Mouse (Mus musculus) layer of hippocampus, adult 2 months (tissue): ENCODE measurements around the gene Pcca. TPM values are rescaled to one million over a fixed set of nuclear protein-coding genes. Genes with fewer than 3 reads are reported as not detected.

ENCODE experiments used
- DNase-seq, 2 experiments: peaks; one replicate each; pipeline ENCODE4 v3.0.0; 2022; ENCODE audit warnings: low spot score in 2 of 2
- H3K27ac ChIP-seq: fragments of 200-600 bp; 2 replicates; pipeline ENCODE4 v1.8.1; 2022
- H3K4me3 ChIP-seq: fragments of 200-600 bp; 2 replicates; pipeline ENCODE4 v1.8.1; 2022; ENCODE audit warnings: mild to moderate bottlenecking
- CTCF ChIP-seq: fragments of 200-600 bp; conservative IDR thresholded peaks from 2 replicates; pipeline ENCODE4 v1.8.1; 2022; ENCODE audit warnings: antibody characterized with exemption, mild to moderate bottlenecking, moderate library complexity
- total RNA-seq, 2 experiments: library from RNA; stranded (reverse); gene quantifications; 2 replicates each; pipeline ENCODE4 v1.2.3; 2021

Gene Pcca
- total RNA-seq, 2 experiments from 2014 or later: 41.2 to 44.3 TPM

DNA sequence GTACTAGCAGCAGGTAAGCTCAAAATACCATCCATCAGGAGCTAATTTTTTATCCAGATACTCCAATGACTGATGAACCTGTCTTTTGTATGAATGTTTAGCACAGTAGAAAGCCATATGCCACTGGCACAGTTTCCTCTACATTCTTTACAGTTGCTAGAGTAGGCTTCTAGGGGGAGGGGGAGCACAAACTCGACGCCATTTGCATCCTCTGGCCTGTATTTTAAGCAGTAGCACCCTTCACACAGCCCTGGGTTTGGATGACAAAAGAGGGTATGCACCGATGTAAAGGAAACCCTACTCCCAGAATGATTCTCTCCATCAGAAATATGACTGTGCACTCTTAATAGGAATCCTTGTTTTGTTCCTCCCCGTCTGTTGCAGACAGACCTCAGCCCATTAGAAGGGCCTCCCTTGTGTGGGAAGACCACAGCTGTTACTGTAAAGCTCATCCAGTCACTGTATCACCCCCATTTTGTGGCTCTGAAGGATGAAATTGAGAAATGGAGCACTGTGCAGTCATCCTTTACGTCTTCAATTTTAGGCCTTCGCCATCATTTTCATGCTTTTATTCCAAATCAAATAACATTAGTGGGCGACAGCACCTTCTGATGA, 348.8 kb downstream of the Pcca start:
- DNase-seq: peak in 1 of 2 experiments; percentile 32
- Histone ChIP-seq H3K4me3 (no peak overlapping the region), H3K27ac (peak overlapping the region; percentile 80)
- TF ChIP-seq CTCF: no peak

DNA sequence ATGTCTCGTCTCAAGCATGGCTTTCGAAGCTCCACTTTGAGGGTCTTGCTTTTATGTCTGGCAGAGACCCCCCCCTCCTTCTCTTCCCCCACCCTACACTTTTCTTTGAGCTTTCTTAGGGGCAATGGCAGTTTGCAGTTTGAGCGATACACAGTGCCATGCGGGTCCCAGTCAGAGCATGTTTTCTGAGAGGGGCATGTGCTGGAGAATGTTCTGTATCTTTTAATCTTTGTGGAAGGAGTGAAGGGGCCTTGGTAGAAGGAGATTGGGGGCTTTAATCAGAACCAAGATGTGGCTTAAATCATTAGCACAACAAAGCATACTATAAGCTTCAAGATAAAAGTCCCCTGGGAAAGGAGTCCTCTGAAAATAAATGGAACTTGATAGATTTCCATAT, 349.3 kb downstream of the Pcca start:
- Histone ChIP-seq H3K27ac (peak overlapping the region; percentile 80), H3K4me3 (no peak overlapping the region)
- no peak for TF ChIP-seq CTCF
- no peak for DNase-seq

DNA sequence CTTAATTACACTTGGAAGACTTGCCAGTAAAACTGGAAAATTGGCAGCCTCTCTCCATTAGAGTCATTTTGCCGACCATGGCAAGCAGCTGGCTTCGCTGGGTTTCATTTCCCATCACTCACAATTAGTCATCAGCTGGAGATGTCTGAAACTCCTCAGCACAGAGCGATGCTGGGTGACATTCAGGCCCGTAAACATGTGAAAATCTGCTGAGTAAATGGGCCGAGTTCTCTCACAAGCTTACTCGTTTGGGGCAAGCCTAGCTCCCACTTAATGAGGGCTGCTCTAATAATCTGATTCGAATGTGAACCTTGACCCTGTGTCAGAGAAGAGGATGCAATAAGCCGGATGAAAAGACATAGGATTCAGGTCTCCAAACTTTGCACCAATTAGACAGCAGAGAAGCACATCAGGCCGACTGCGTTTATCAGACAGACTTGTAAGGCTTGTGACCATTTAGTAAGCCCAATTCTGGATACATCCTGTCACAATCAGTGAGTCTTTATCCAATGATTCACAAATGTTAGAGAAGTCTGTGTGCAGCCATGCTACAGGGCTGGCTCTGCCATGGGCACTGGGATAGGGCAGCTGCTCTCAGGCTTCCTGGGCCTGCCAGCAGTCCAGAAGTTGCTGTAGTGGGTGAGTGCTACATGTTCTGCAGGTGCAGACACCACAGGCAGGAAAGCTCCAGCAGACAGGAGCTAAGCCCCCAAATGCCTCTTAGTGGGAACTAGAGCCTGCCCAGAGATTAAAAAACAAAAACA, 349.9 kb downstream of the Pcca start:
- no peak for TF ChIP-seq CTCF
- no peak overlapping the region for H3K4me3 ChIP-seq
- peak overlapping the region; percentile 80 for H3K27ac ChIP-seq
- peak; percentile 31 to 72 for DNase-seq

GRCm38 (mm10) chr14:122885893-122886292, 351.8 kb downstream of the Pcca start:
- DNase-seq: peak; percentile 55 to 60
- peak overlapping the region; percentile 59 for H3K27ac ChIP-seq
- no peak for TF ChIP-seq CTCF
- no peak overlapping the region for H3K4me3 ChIP-seq

- DNase-seq: no peak
- no peak for TF ChIP-seq CTCF
- Histone ChIP-seq H3K27ac (no peak overlapping the region), H3K4me3 (no peak overlapping the region)
These were observed 353.2 kb downstream of the Pcca start for GRCm38 (mm10) chr14:122887278-122887677.

GRCm38 (mm10) chr14:122887702-122888479, 353.8 kb downstream of the Pcca start:
- H3K27ac ChIP-seq: no peak overlapping the region
- no peak for TF ChIP-seq CTCF
- H3K4me3 ChIP-seq: no peak overlapping the region
- no peak for DNase-seq

DNA sequence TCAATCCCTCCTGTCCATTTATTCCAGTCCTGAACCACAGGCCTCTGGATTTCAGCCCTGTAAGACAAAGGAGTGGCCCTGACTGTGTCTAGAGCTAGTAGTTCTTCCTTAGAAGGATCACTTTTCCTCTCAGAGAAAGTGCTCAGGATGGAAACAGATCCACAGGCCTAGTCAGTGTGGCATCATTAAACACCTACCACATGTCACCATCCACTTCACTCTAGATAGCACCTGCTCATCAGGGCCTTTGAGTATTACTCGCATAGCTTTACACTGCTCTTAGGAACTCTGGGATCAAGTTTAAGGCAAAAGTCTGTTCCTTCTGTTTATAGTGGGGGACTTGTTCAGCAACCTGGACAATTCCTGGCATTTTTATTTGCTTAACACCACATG, 354.4 kb downstream of the Pcca start:
- H3K27ac ChIP-seq: no peak overlapping the region
- no peak for DNase-seq
- H3K4me3 ChIP-seq: no peak overlapping the region
- no peak for TF ChIP-seq CTCF

- Histone ChIP-seq H3K27ac (no peak overlapping the region), H3K4me3 (no peak overlapping the region)
- no peak for DNase-seq
- TF ChIP-seq CTCF: no peak
These were observed 357.4 kb downstream of the Pcca start for GRCm38 (mm10) chr14:122891470-122891968.

DNA sequence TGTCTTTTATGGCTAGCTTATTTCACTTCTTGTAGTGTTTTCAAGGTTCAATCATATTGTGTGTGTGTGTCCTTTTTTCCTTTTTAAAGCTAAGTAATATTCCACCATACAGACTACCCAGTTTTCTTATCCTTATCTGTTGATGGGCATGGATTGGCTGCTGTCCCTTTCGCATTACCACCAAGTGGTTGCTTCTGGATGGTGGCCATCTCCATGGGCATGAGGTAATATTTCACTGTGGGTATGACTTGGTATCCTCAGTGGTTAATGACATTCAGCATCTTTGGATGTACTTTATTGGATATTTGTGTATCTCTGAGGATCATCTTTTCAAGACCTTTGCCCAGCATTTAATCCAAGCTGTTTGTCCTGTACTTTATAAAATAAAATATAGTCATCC, 362.0 kb downstream of the Pcca start:
- no peak for DNase-seq

GRCm38 (mm10) chr14:122898550-122898949, 364.4 kb downstream of the Pcca start:
- no peak for DNase-seq
- Histone ChIP-seq H3K27ac (no peak overlapping the region), H3K4me3 (no peak overlapping the region)
- TF ChIP-seq CTCF: peak; percentile 56

More for the DNA sequence above, 362.0 kb downstream of the Pcca start:
- TF ChIP-seq CTCF: no peak
- H3K27ac ChIP-seq: no peak overlapping the region
- H3K4me3 ChIP-seq: no peak overlapping the region

GRCm38 (mm10) chr14:122900679-122901078, 366.6 kb downstream of the Pcca start:
- no peak for DNase-seq
- Histone ChIP-seq H3K4me3 (no peak overlapping the region), H3K27ac (peak overlapping the region; percentile 61; the same call in 1 of the 2 replicates)
- no peak for TF ChIP-seq CTCF

DNA sequence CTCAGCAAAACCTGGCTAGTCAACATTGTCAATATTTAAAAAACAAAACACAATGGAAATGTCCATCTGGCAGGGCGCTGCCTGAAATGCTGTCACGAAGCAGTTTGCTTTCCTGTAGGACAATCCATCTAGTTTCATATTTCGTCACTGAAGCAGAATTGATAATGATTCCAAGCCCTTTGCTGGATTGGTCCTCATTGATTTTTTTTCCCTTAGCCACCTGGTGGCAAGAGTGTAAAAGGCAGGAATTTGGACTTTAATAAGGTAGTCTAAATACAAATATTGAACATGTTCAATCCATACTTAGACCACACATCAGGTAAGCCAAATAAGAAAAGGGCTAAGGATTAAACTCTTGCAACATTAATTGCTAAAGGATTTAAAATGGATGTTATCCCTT, 367.1 kb downstream of the Pcca start:
- Histone ChIP-seq H3K27ac (peak overlapping the region; percentile 61; the same call in 1 of the 2 replicates), H3K4me3 (no peak overlapping the region)
- no peak for DNase-seq
- TF ChIP-seq CTCF: peak; percentile 72

- TF ChIP-seq CTCF: no peak
- Histone ChIP-seq H3K27ac (peak overlapping the region; percentile 61; the same call in 1 of the 2 replicates), H3K4me3 (no peak overlapping the region)
- no peak for DNase-seq
These were observed 367.6 kb downstream of the Pcca start for GRCm38 (mm10) chr14:122901715-122902114.
